Mouse (Mus musculus): ENCODE data around the gene Ribc1. TPM values are rescaled to one million over a fixed set of nuclear protein-coding genes. Genes with fewer than 3 reads are reported as not detected.

Ribc1 gene
- polyA plus RNA-seq (2015; fragmentation: Nextera tagmentation; extraction: Ambion mirVana) = 1.8 and 1.9 TPM in 2 replicates

GRCm38 (mm10) chrX:152016151-152017145 lies at the start of gene Ribc1, which contains the start of gene Smc1a:
TSS of gene Ribc1 (minus strand) at chrX:152016295.
TSS of gene Smc1a (plus strand) at chrX:152016428.
- ATAC-seq = peak; percentile 96

GRCm38 (mm10) chrX:152065674-152066073 lies 49.6 kb upstream of the Ribc1 start:
- no peak overlapping the region for H3K4me2 ChIP-seq (ENCODE audit: low read depth, low read length)
- no peaks in the 10 kb centered on the region for H3K27me3 ChIP-seq (ENCODE audit: insufficient read depth, low read length)
- no peaks in the 10 kb centered on the region for H3K9me3 ChIP-seq (ENCODE audit: low read length)
- H3K27ac ChIP-seq (ENCODE audit: low read depth) = no peak overlapping the region
- H3K4me3 ChIP-seq (ENCODE audit: low read depth, low read length) = no peak overlapping the region
- no peak for TF ChIP-seq EP300 (IDR thresholded peaks at IDR 0.05; ENCODE audit: low read depth)
- TF ChIP-seq CTCF (IDR thresholded peaks at IDR 0.05; ENCODE audit: low read depth) = no peak
- DNase-seq (no peak), ATAC-seq (no peak)
- 48% methylated on average over 2 of the region's 2 CpGs for WGBS (ENCODE audit: insufficient replicate concordance)
- no peaks in the 10 kb centered on the region for H3K4me1 ChIP-seq (ENCODE audit: insufficient read depth)
- no peak overlapping the region for H3K9ac ChIP-seq (replicated peaks)
- peaks cover 17% of the 10 kb centered on the region for H3K36me3 ChIP-seq (replicated peaks; ENCODE audit: insufficient read depth, low read length)

More at GRCm38 (mm10) chrX:152016151-152017145, at the start of gene Ribc1, which contains the start of gene Smc1a:
- Histone ChIP-seq H3K36me3 (replicated peaks; ENCODE audit: insufficient read depth, low read length) (no peaks in the 10 kb centered on the region), H3K4me3 (ENCODE audit: low read depth, low read length) (peak within 1 kb of the TSS; percentile 62), H3K27ac (ENCODE audit: low read depth) (peak within 1 kb of the TSS; percentile 89), H3K4me1 (ENCODE audit: insufficient read depth) (no peaks in the 10 kb centered on the region), H3K27me3 (ENCODE audit: insufficient read depth, low read length) (no peaks in the 10 kb centered on the region), H3K4me2 (ENCODE audit: low read depth, low read length) (peak within 1 kb of the TSS; percentile 81), H3K9ac (replicated peaks) (peak within 1 kb of the TSS; percentile 74), H3K9me3 (ENCODE audit: low read length) (no peaks in the 10 kb centered on the region)
- WGBS (ENCODE audit: insufficient replicate concordance) = 22% methylated on average over 64 of the region's 64 CpGs
- peak; percentile 89 for DNase-seq
- TF ChIP-seq CTCF (IDR thresholded peaks at IDR 0.05; ENCODE audit: low read depth) (no peak), EP300 (IDR thresholded peaks at IDR 0.05; ENCODE audit: low read depth) (peak; percentile 69; the same call in 1 of the 2 replicates)

DNA sequence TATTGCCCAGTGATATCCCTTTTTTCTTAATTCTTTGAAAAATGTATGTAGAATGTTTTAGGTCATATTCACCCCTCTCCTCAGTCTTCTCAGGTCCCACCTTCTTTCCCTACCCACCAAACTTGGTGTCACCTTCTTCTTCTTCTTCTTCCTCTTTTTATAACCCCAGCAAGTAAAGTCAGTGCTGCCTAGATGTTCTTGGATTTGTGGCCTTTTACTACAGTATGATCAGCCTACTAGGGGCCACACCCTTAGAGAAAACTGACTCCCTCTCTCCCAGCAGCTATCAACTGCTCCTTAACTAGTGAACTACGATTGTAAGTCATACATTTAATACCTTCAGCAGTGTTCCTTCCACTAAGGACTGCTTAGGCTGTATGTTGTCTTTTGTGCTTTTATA lies 38.0 kb upstream of the Ribc1 start:
- Histone ChIP-seq H3K27me3 (ENCODE audit: insufficient read depth, low read length) (no peaks in the 10 kb centered on the region), H3K27ac (ENCODE audit: low read depth) (no peak overlapping the region), H3K4me2 (ENCODE audit: low read depth, low read length) (no peak overlapping the region), H3K9me3 (ENCODE audit: low read length) (no peaks in the 10 kb centered on the region), H3K36me3 (replicated peaks; ENCODE audit: insufficient read depth, low read length) (peaks cover 15% of the 10 kb centered on the region), H3K9ac (replicated peaks) (no peak overlapping the region), H3K4me1 (ENCODE audit: insufficient read depth) (no peaks in the 10 kb centered on the region), H3K4me3 (ENCODE audit: low read depth, low read length) (no peak overlapping the region)
- no peak for TF ChIP-seq CTCF (IDR thresholded peaks at IDR 0.05; ENCODE audit: low read depth)
- no peak for TF ChIP-seq EP300 (IDR thresholded peaks at IDR 0.05; ENCODE audit: low read depth)
- WGBS (ENCODE audit: insufficient replicate concordance) = 87% methylated on average over 1 of the region's 1 CpGs
- DNase-seq (no peak), ATAC-seq (no peak)

- TF ChIP-seq EP300 (IDR thresholded peaks at IDR 0.05; ENCODE audit: low read depth) (no peak), CTCF (IDR thresholded peaks at IDR 0.05; ENCODE audit: low read depth) (no peak)
- WGBS (ENCODE audit: insufficient replicate concordance) = 68% methylated on average over 3 of the region's 3 CpGs
- Histone ChIP-seq H3K9me3 (ENCODE audit: low read length) (no peaks in the 10 kb centered on the region), H3K4me1 (ENCODE audit: insufficient read depth) (no peaks in the 10 kb centered on the region), H3K4me3 (ENCODE audit: low read depth, low read length) (no peak overlapping the region), H3K9ac (replicated peaks) (no peak overlapping the region), H3K36me3 (replicated peaks; ENCODE audit: insufficient read depth, low read length) (peaks cover 15% of the 10 kb centered on the region; the same call in 1 of the 2 replicates), H3K27me3 (ENCODE audit: insufficient read depth, low read length) (no peaks in the 10 kb centered on the region), H3K27ac (ENCODE audit: low read depth) (no peak overlapping the region), H3K4me2 (ENCODE audit: low read depth, low read length) (no peak overlapping the region)
- DNase-seq = no peak
- no peak for ATAC-seq
Measured at GRCm38 (mm10) chrX:152052546-152052945, 36.5 kb upstream of the Ribc1 start.

DNA sequence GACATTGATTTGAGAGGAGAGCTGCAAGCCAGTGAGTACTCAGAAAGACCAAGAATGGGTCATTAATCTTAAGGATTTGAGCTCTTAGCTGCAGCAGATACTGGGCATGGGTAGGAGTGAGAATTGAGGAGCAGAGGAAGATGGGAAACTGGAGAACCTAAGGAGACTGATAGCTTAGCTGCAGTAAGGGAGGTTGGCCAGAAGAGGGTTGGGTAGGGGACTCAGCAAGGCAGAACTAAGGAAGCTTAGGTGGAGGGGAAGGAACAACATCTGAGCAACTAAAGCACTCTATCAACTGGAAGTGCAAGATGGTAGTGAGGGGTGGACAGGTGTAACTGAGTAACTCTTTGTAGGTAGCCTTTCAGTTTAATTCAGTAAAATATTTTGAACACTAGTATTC lies 31.1 kb upstream of the Ribc1 start:
- no peaks in the 10 kb centered on the region for H3K27me3 ChIP-seq (ENCODE audit: insufficient read depth, low read length)
- H3K4me3 ChIP-seq (ENCODE audit: low read depth, low read length) = no peak overlapping the region
- no peak overlapping the region for H3K4me2 ChIP-seq (ENCODE audit: low read depth, low read length)
- no peak for ATAC-seq
- H3K4me1 ChIP-seq (ENCODE audit: insufficient read depth) = no peaks in the 10 kb centered on the region
- H3K27ac ChIP-seq (ENCODE audit: low read depth) = no peak overlapping the region
- DNase-seq = no peak
- no peaks in the 10 kb centered on the region for H3K9me3 ChIP-seq (ENCODE audit: low read length)
- no peak for TF ChIP-seq CTCF (IDR thresholded peaks at IDR 0.05; ENCODE audit: low read depth)
- no peak for TF ChIP-seq EP300 (IDR thresholded peaks at IDR 0.05; ENCODE audit: low read depth)
- peaks cover 29% of the 10 kb centered on the region; the same call in 1 of the 2 replicates for H3K36me3 ChIP-seq (replicated peaks; ENCODE audit: insufficient read depth, low read length)
- no peak overlapping the region for H3K9ac ChIP-seq (replicated peaks)

DNA sequence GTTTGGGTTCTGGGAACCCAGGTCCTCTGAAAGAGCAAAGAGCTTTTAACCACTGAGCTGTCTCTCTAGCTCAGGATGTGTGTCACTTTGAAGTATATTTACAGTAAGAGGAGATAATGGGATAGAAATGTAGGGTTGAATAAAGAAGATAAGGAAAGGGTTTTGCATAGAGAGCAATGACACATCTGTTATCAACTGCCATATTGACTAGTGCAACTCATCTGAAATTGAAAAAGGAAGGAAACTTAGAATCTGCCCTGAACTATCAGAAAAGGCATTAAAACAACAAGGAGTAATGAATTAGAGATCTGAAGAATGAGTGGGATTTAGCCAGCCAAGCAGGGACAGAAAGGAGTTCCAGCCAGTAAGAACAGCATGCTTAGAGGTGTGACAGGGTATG lies 23.8 kb upstream of the Ribc1 start:
- no peak for DNase-seq
- H3K9me3 ChIP-seq (ENCODE audit: low read length) = no peaks in the 10 kb centered on the region
- peak; percentile 66 for ATAC-seq
- TF ChIP-seq CTCF (IDR thresholded peaks at IDR 0.05; ENCODE audit: low read depth) = no peak
- peak; percentile 32; the same call in 1 of the 2 replicates for TF ChIP-seq EP300 (IDR thresholded peaks at IDR 0.05; ENCODE audit: low read depth)
- H3K4me2 ChIP-seq (ENCODE audit: low read depth, low read length) = no peak overlapping the region
- no peaks in the 10 kb centered on the region; the same call in 1 of the 2 replicates for H3K27me3 ChIP-seq (ENCODE audit: insufficient read depth, low read length)
- H3K9ac ChIP-seq (replicated peaks) = no peak overlapping the region
- peaks cover 17% of the 10 kb centered on the region for H3K36me3 ChIP-seq (replicated peaks; ENCODE audit: insufficient read depth, low read length)
- no peak overlapping the region for H3K27ac ChIP-seq (ENCODE audit: low read depth)
- H3K4me3 ChIP-seq (ENCODE audit: low read depth, low read length) = no peak overlapping the region
- H3K4me1 ChIP-seq (ENCODE audit: insufficient read depth) = no peaks in the 10 kb centered on the region
